Mouse (Mus musculus): ENCODE measurements around the gene Hebp2. TPM values are rescaled to one million over a fixed set of nuclear protein-coding genes. Genes with fewer than 3 reads are reported as not detected.

Hebp2 gene
- polyA plus RNA-seq, 1 experiment from 2014 or later, result 14.7 TPM

GRCm38 (mm10) chr10:18529177-18529576, 16.7 kb downstream of the Hebp2 start:
- WGBS, result 82% methylated on average over 4 of the region's 4 CpGs
- Histone ChIP-seq H3K36me3 (peaks cover 57% of the 10 kb centered on the region), H3K4me1 (peaks cover 15% of the 10 kb centered on the region)

GRCm38 (mm10) chr10:18528475-18528874, 17.4 kb downstream of the Hebp2 start:
- Histone ChIP-seq H3K27ac (replicated peaks) (no peak overlapping the region), H3K4me3 (no peak overlapping the region), H3K9me3 (replicated peaks) (no peaks in the 10 kb centered on the region), H3K27me3 (ENCODE audit: low read depth, poor library complexity, severe bottlenecking) (no peaks in the 10 kb centered on the region), H3K36me3 (peaks cover 60% of the 10 kb centered on the region), H3K4me1 (peaks cover 15% of the 10 kb centered on the region)
- whole genome bisulfite sequencing, result 62% methylated on average over 5 of the region's 5 CpGs
- DNase-seq (ENCODE audit: low spot score), result no peak

More at GRCm38 (mm10) chr10:18529177-18529576, 16.7 kb downstream of the Hebp2 start:
- no peaks in the 10 kb centered on the region for H3K27me3 ChIP-seq (ENCODE audit: low read depth, poor library complexity, severe bottlenecking)
- no peaks in the 10 kb centered on the region for H3K9me3 ChIP-seq (replicated peaks)
- no peak overlapping the region for H3K27ac ChIP-seq (replicated peaks)
- DNase-seq (ENCODE audit: low spot score), result no peak
- H3K4me3 ChIP-seq, result no peak overlapping the region

- Histone ChIP-seq H3K36me3 (peaks cover 57% of the 10 kb centered on the region), H3K27me3 (ENCODE audit: low read depth, poor library complexity, severe bottlenecking) (no peaks in the 10 kb centered on the region), H3K9me3 (replicated peaks) (no peaks in the 10 kb centered on the region), H3K4me3 (no peak overlapping the region), H3K27ac (replicated peaks) (no peak overlapping the region), H3K4me1 (peaks cover 15% of the 10 kb centered on the region)
- no peak for DNase-seq (ENCODE audit: low spot score)
- WGBS, result 82% methylated on average over 7 of the region's 7 CpGs
These were observed 18.1 kb downstream of the Hebp2 start for GRCm38 (mm10) chr10:18527766-18528165.

- Histone ChIP-seq H3K27ac (replicated peaks) (no peak overlapping the region), H3K36me3 (peaks cover 53% of the 10 kb centered on the region), H3K4me3 (no peak overlapping the region), H3K27me3 (ENCODE audit: low read depth, poor library complexity, severe bottlenecking) (no peaks in the 10 kb centered on the region), H3K4me1 (peaks cover 15% of the 10 kb centered on the region), H3K9me3 (replicated peaks) (no peaks in the 10 kb centered on the region)
- 81% methylated on average over 20 of the region's 20 CpGs for WGBS
- no peak for DNase-seq (ENCODE audit: low spot score)
These were observed 18.8 kb downstream of the Hebp2 start for GRCm38 (mm10) chr10:18526851-18527675.

- no peak for DNase-seq (ENCODE audit: low spot score)
- Histone ChIP-seq H3K4me1 (peaks cover 15% of the 10 kb centered on the region), H3K9me3 (replicated peaks) (no peaks in the 10 kb centered on the region), H3K27me3 (ENCODE audit: low read depth, poor library complexity, severe bottlenecking) (no peaks in the 10 kb centered on the region), H3K36me3 (peaks cover 48% of the 10 kb centered on the region), H3K27ac (replicated peaks) (0 out of 2 replicates have a peak overlapping the region, but pooled peaks have one; percentile 7), H3K4me3 (no peak overlapping the region)
- 87% methylated on average over 22 of the region's 22 CpGs for WGBS
These were observed 19.6 kb downstream of the Hebp2 start for GRCm38 (mm10) chr10:18526184-18526850.

- Histone ChIP-seq H3K4me3 (no peak overlapping the region), H3K27ac (replicated peaks) (0 out of 2 replicates have a peak overlapping the region, but pooled peaks have one; percentile 7), H3K4me1 (peaks cover 15% of the 10 kb centered on the region), H3K36me3 (peaks cover 49% of the 10 kb centered on the region), H3K9me3 (replicated peaks) (no peaks in the 10 kb centered on the region), H3K27me3 (ENCODE audit: low read depth, poor library complexity, severe bottlenecking) (no peaks in the 10 kb centered on the region)
- 71% methylated on average over 9 of the region's 9 CpGs for WGBS
- DNase-seq (ENCODE audit: low spot score), result no peak
These were observed 20.1 kb downstream of the Hebp2 start for GRCm38 (mm10) chr10:18525726-18526125.

- peaks cover 15% of the 10 kb centered on the region for H3K4me1 ChIP-seq
- H3K4me3 ChIP-seq, result no peak overlapping the region
- H3K27ac ChIP-seq (replicated peaks), result no peak overlapping the region; the same call in 1 of the 2 replicates
- 76% methylated on average over 15 of the region's 15 CpGs for WGBS
- DNase-seq (ENCODE audit: low spot score), result no peak
- H3K9me3 ChIP-seq (replicated peaks), result no peaks in the 10 kb centered on the region
- peaks cover 51% of the 10 kb centered on the region for H3K36me3 ChIP-seq
- no peaks in the 10 kb centered on the region for H3K27me3 ChIP-seq (ENCODE audit: low read depth, poor library complexity, severe bottlenecking)
These were observed 20.6 kb downstream of the Hebp2 start for GRCm38 (mm10) chr10:18525311-18525710.

GRCm38 (mm10) chr10:18522556-18522955, 23.3 kb downstream of the Hebp2 start:
- DNase-seq (ENCODE audit: low spot score), result no peak
- 83% methylated on average over 2 of the region's 2 CpGs for WGBS

GRCm38 (mm10) chr10:18511496-18511895, 34.4 kb downstream of the Hebp2 start:
- DNase-seq (ENCODE audit: low spot score), result no peak
- H3K9me3 ChIP-seq (replicated peaks), result no peaks in the 10 kb centered on the region
- H3K4me3 ChIP-seq, result no peak overlapping the region
- no peaks in the 10 kb centered on the region for H3K27me3 ChIP-seq (ENCODE audit: low read depth, poor library complexity, severe bottlenecking)
- peaks cover 2% of the 10 kb centered on the region; the same call in 1 of the 2 replicates for H3K4me1 ChIP-seq
- no peak overlapping the region for H3K27ac ChIP-seq (replicated peaks)
- H3K36me3 ChIP-seq, result peaks cover 22% of the 10 kb centered on the region
- WGBS, result 96% methylated on average over 11 of the region's 11 CpGs

More at GRCm38 (mm10) chr10:18522556-18522955, 23.3 kb downstream of the Hebp2 start:
- Histone ChIP-seq H3K27me3 (ENCODE audit: low read depth, poor library complexity, severe bottlenecking) (no peaks in the 10 kb centered on the region), H3K9me3 (replicated peaks) (no peaks in the 10 kb centered on the region), H3K4me1 (peaks cover 18% of the 10 kb centered on the region), H3K36me3 (peaks cover 51% of the 10 kb centered on the region), H3K4me3 (no peak overlapping the region), H3K27ac (replicated peaks) (no peak overlapping the region)

GRCm38 (mm10) chr10:18510663-18511062, 35.2 kb downstream of the Hebp2 start:
- Histone ChIP-seq H3K4me3 (no peak overlapping the region), H3K27me3 (ENCODE audit: low read depth, poor library complexity, severe bottlenecking) (no peaks in the 10 kb centered on the region), H3K4me1 (peaks cover 6% of the 10 kb centered on the region), H3K9me3 (replicated peaks) (no peaks in the 10 kb centered on the region), H3K27ac (replicated peaks) (no peak overlapping the region), H3K36me3 (peaks cover 22% of the 10 kb centered on the region)
- DNase-seq (ENCODE audit: low spot score), result no peak
- 86% methylated on average over 3 of the region's 3 CpGs for WGBS

GRCm38 (mm10) chr10:18508586-18508985, 37.3 kb downstream of the Hebp2 start:
- H3K4me1 ChIP-seq, result peaks cover 11% of the 10 kb centered on the region
- no peaks in the 10 kb centered on the region for H3K27me3 ChIP-seq (ENCODE audit: low read depth, poor library complexity, severe bottlenecking)
- H3K9me3 ChIP-seq (replicated peaks), result no peaks in the 10 kb centered on the region
- peaks cover 20% of the 10 kb centered on the region for H3K36me3 ChIP-seq
- no peak overlapping the region for H3K4me3 ChIP-seq
- WGBS, result 94% methylated on average over 1 of the region's 1 CpGs
- H3K27ac ChIP-seq (replicated peaks), result no peak overlapping the region
- no peak for DNase-seq (ENCODE audit: low spot score)

- WGBS, result 79% methylated on average over 2 of the region's 2 CpGs
- Histone ChIP-seq H3K4me1 (peaks cover 11% of the 10 kb centered on the region), H3K27me3 (ENCODE audit: low read depth, poor library complexity, severe bottlenecking) (no peaks in the 10 kb centered on the region), H3K4me3 (no peak overlapping the region), H3K9me3 (replicated peaks) (no peaks in the 10 kb centered on the region), H3K27ac (replicated peaks) (no peak overlapping the region), H3K36me3 (peaks cover 24% of the 10 kb centered on the region)
- DNase-seq (ENCODE audit: low spot score), result no peak
These were observed 37.9 kb downstream of the Hebp2 start for GRCm38 (mm10) chr10:18507869-18508473.
